Mouse (Mus musculus) limb, embryonic 13.5 days (tissue): Measurements from ENCODE around the gene Slc7a9. TPM values are rescaled to one million over a fixed set of nuclear protein-coding genes. Genes with fewer than 3 reads are reported as not detected.

Experiments
- ATAC-seq: fragments of 200-750 bp; cut with Nextera tagmentation; 2 replicates; pipeline ENCODE4 v1.8.0; 2017; ENCODE audit warnings: low read depth, moderate number of reproducible peaks, moderate TSS enrichment; ENCODE audit not compliant: low FRiP score
- H3K27ac ChIP-seq: fragments of 300-500 bp; sonication (generic); 2 replicates; pipeline ENCODE4 v1.5.1; 2015; ENCODE audit warnings: inconsistent platforms, mild to moderate bottlenecking, moderate library complexity
- H3K27me3 ChIP-seq: fragments of 300-500 bp; sonication (generic); 2 replicates; pipeline ENCODE4 v1.6.1; 2015; ENCODE audit warnings: mild to moderate bottlenecking, inconsistent platforms
- H3K36me3 ChIP-seq: fragments of 300-500 bp; sonication (generic); 2 replicates; pipeline ENCODE4 v1.6.1; 2015; ENCODE audit warnings: inconsistent platforms, mild to moderate bottlenecking, moderate library complexity
- H3K4me1 ChIP-seq: fragments of 300-500 bp; sonication (generic); 2 replicates; pipeline ENCODE4 v1.6.1; 2015; ENCODE audit warnings: inconsistent platforms
- H3K4me2 ChIP-seq: fragments of 300-500 bp; sonication (generic); replicated peaks from 2 replicates; pipeline ENCODE4 v1.6.1; 2015; ENCODE audit warnings: inconsistent platforms, mild to moderate bottlenecking, moderate library complexity
- H3K4me3 ChIP-seq: fragments of 300-500 bp; sonication (generic); 2 replicates; pipeline ENCODE4 v1.5.1; 2015; ENCODE audit warnings: moderate library complexity, mild to moderate bottlenecking, inconsistent platforms
- H3K9ac ChIP-seq: fragments of 300-500 bp; sonication (generic); 2 replicates; pipeline ENCODE4 v1.6.1; 2015; ENCODE audit warnings: mild to moderate bottlenecking, inconsistent platforms
- H3K9me3 ChIP-seq: fragments of 300-500 bp; sonication (generic); 2 replicates; pipeline ENCODE4 v1.6.1; 2016; ENCODE audit warnings: inconsistent platforms
- WGBS: fragments of 180-500 bp; shearing (Covaris S2); methylation state at CpG from one replicate; pipeline ENCODE4 v1.1.7; 2015; 5-methylcytosine and 5-hydroxymethylcytosine counted together
- polyA plus RNA-seq: library from polyadenylated mRNA; unstranded; fragments of >200 nt; fragmentation: Nextera tagmentation; extraction: Ambion mirVana; gene quantifications from 2 replicates; pipeline ENCODE4 v1.2.1, GENCODE M21; 2015

Gene Slc7a9
- polyA plus RNA-seq, result 0.28 and 0.33 TPM in 2 replicates

- no peak for ATAC-seq
- Histone ChIP-seq H3K9ac (no peak within 1 kb of the TSS), H3K9me3 (peaks cover 3% of the 10 kb centered on the region; the same call in 1 of the 2 replicates), H3K4me3 (no peak within 1 kb of the TSS), H3K4me1 (no peaks in the 10 kb centered on the region), H3K27ac (no peak within 1 kb of the TSS), H3K4me2 (no peak within 1 kb of the TSS), H3K27me3 (no peaks in the 10 kb centered on the region), H3K36me3 (no peaks in the 10 kb centered on the region)
- 25% methylated on average over 15 of the region's 15 CpGs for WGBS
These were observed at the start of gene Slc7a9 for GRCm38 (mm10) chr7:35447996-35448846. Slc7a9 (plus strand) TSS chr7:35448796.

- H3K9me3 ChIP-seq, result no peaks in the 10 kb centered on the region
- H3K4me1 ChIP-seq, result peaks cover 10% of the 10 kb centered on the region
- no peak for ATAC-seq
- H3K9ac ChIP-seq, result no peak overlapping the region
- no peak overlapping the region for H3K27ac ChIP-seq
- H3K27me3 ChIP-seq, result no peaks in the 10 kb centered on the region
- WGBS, result 88% methylated on average over 4 of the region's 4 CpGs
- peaks cover 69% of the 10 kb centered on the region for H3K36me3 ChIP-seq
- H3K4me2 ChIP-seq, result no peak overlapping the region
- H3K4me3 ChIP-seq, result no peak overlapping the region
These were observed 47.4 kb upstream of the Slc7a9 start for GRCm38 (mm10) chr7:35401169-35401568.

GRCm38 (mm10) chr7:35415226-35415625 lies 33.4 kb upstream of the Slc7a9 start:
- H3K27ac ChIP-seq, result peak overlapping the region; percentile 61; the same call in 1 of the 2 replicates
- ATAC-seq, result peak; percentile 54; the same call in 1 of the 2 replicates
- H3K4me3 ChIP-seq, result no peak overlapping the region
- H3K9ac ChIP-seq, result no peak overlapping the region
- H3K9me3 ChIP-seq, result no peaks in the 10 kb centered on the region
- no peaks in the 10 kb centered on the region for H3K27me3 ChIP-seq
- peaks cover 21% of the 10 kb centered on the region for H3K4me1 ChIP-seq
- 35% methylated on average over 5 of the region's 5 CpGs for WGBS
- no peak overlapping the region for H3K4me2 ChIP-seq
- peaks cover 62% of the 10 kb centered on the region for H3K36me3 ChIP-seq

GRCm38 (mm10) chr7:35415801-35416653 lies 32.6 kb upstream of the Slc7a9 start:
- peaks cover 62% of the 10 kb centered on the region for H3K36me3 ChIP-seq
- H3K9me3 ChIP-seq, result no peaks in the 10 kb centered on the region
- WGBS, result 56% methylated on average over 9 of the region's 9 CpGs
- H3K4me2 ChIP-seq, result no peak overlapping the region
- no peaks in the 10 kb centered on the region for H3K27me3 ChIP-seq
- no peak for ATAC-seq
- H3K4me1 ChIP-seq, result peaks cover 21% of the 10 kb centered on the region
- no peak overlapping the region for H3K4me3 ChIP-seq
- no peak overlapping the region for H3K9ac ChIP-seq
- no peak overlapping the region for H3K27ac ChIP-seq

GRCm38 (mm10) chr7:35416654-35416948 lies 32.0 kb upstream of the Slc7a9 start:
- Histone ChIP-seq H3K9me3 (no peaks in the 10 kb centered on the region), H3K4me1 (peaks cover 21% of the 10 kb centered on the region), H3K4me2 (no peak overlapping the region), H3K27ac (no peak overlapping the region), H3K9ac (no peak overlapping the region), H3K36me3 (peaks cover 61% of the 10 kb centered on the region), H3K4me3 (no peak overlapping the region), H3K27me3 (no peaks in the 10 kb centered on the region)
- 86% methylated on average over 5 of the region's 5 CpGs for WGBS
- ATAC-seq, result no peak

GRCm38 (mm10) chr7:35423071-35423470 lies 25.5 kb upstream of the Slc7a9 start:
- 88% methylated on average over 10 of the region's 10 CpGs for WGBS
- no peak overlapping the region for H3K9ac ChIP-seq
- no peak for ATAC-seq
- H3K4me2 ChIP-seq, result no peak overlapping the region
- no peak overlapping the region for H3K27ac ChIP-seq
- peaks cover 83% of the 10 kb centered on the region for H3K36me3 ChIP-seq
- H3K9me3 ChIP-seq, result no peaks in the 10 kb centered on the region
- H3K4me3 ChIP-seq, result no peak overlapping the region
- no peaks in the 10 kb centered on the region for H3K27me3 ChIP-seq
- no peaks in the 10 kb centered on the region for H3K4me1 ChIP-seq

GRCm38 (mm10) chr7:35428146-35428545 lies 20.4 kb upstream of the Slc7a9 start:
- H3K27ac ChIP-seq, result no peak overlapping the region
- H3K36me3 ChIP-seq, result peaks cover 79% of the 10 kb centered on the region
- no peaks in the 10 kb centered on the region for H3K9me3 ChIP-seq
- H3K9ac ChIP-seq, result no peak overlapping the region
- no peaks in the 10 kb centered on the region for H3K4me1 ChIP-seq
- H3K4me2 ChIP-seq, result no peak overlapping the region
- no peaks in the 10 kb centered on the region for H3K27me3 ChIP-seq
- WGBS, result 94% methylated on average over 10 of the region's 10 CpGs
- H3K4me3 ChIP-seq, result no peak overlapping the region
- no peak for ATAC-seq

- 83% methylated on average over 9 of the region's 9 CpGs for WGBS
- H3K4me1 ChIP-seq, result no peaks in the 10 kb centered on the region
These were observed 13.3 kb upstream of the Slc7a9 start for GRCm38 (mm10) chr7:35435266-35435665.

GRCm38 (mm10) chr7:35447501-35447900 lies 1.1 kb upstream of the Slc7a9 start:
- no peaks in the 10 kb centered on the region for H3K4me1 ChIP-seq
- 54% methylated on average over 4 of the region's 4 CpGs for WGBS
- H3K4me3 ChIP-seq, result no peak overlapping the region
- peaks cover 3% of the 10 kb centered on the region; the same call in 1 of the 2 replicates for H3K9me3 ChIP-seq
- no peak overlapping the region for H3K4me2 ChIP-seq
- H3K27ac ChIP-seq, result no peak overlapping the region
- no peaks in the 10 kb centered on the region for H3K27me3 ChIP-seq
- H3K9ac ChIP-seq, result no peak overlapping the region
- H3K36me3 ChIP-seq, result no peaks in the 10 kb centered on the region
- ATAC-seq, result no peak

More at GRCm38 (mm10) chr7:35435266-35435665, 13.3 kb upstream of the Slc7a9 start:
- Histone ChIP-seq H3K36me3 (peaks cover 85% of the 10 kb centered on the region), H3K4me3 (no peak overlapping the region), H3K9ac (no peak overlapping the region), H3K9me3 (no peaks in the 10 kb centered on the region), H3K4me2 (no peak overlapping the region), H3K27me3 (no peaks in the 10 kb centered on the region), H3K27ac (no peak overlapping the region)
- no peak for ATAC-seq

GRCm38 (mm10) chr7:35448867-35449266 lies 271 bp downstream of the Slc7a9 start:
- Histone ChIP-seq H3K36me3 (no peaks in the 10 kb centered on the region), H3K27ac (no peak overlapping the region), H3K27me3 (no peaks in the 10 kb centered on the region), H3K4me1 (no peaks in the 10 kb centered on the region), H3K4me3 (no peak overlapping the region), H3K9ac (no peak overlapping the region), H3K9me3 (0 out of 2 replicates have a peak, but pooled peaks cover under 1% of the 10 kb centered on the region), H3K4me2 (no peak overlapping the region)
- 81% methylated on average over 7 of the region's 7 CpGs for WGBS
- ATAC-seq, result no peak

GRCm38 (mm10) chr7:35456091-35456814 lies 7.7 kb downstream of the Slc7a9 start:
- Histone ChIP-seq H3K9ac (no peak overlapping the region), H3K4me2 (no peak overlapping the region), H3K36me3 (no peaks in the 10 kb centered on the region), H3K27ac (no peak overlapping the region), H3K9me3 (no peaks in the 10 kb centered on the region), H3K4me3 (no peak overlapping the region), H3K4me1 (no peaks in the 10 kb centered on the region), H3K27me3 (no peaks in the 10 kb centered on the region)
- WGBS, result 82% methylated on average over 4 of the region's 4 CpGs
- ATAC-seq, result no peak

GRCm38 (mm10) chr7:35460971-35461370 lies 12.4 kb downstream of the Slc7a9 start:
- no peak overlapping the region for H3K4me3 ChIP-seq
- ATAC-seq, result no peak
- 86% methylated on average over 4 of the region's 4 CpGs for WGBS
- H3K9ac ChIP-seq, result no peak overlapping the region
- H3K27ac ChIP-seq, result no peak overlapping the region
- H3K36me3 ChIP-seq, result no peaks in the 10 kb centered on the region
- no peaks in the 10 kb centered on the region for H3K4me1 ChIP-seq
- no peaks in the 10 kb centered on the region for H3K9me3 ChIP-seq
- no peak overlapping the region for H3K4me2 ChIP-seq
- no peaks in the 10 kb centered on the region for H3K27me3 ChIP-seq
